Mouse (Mus musculus) heart, embryonic 16.5 days (tissue): ENCODE data around the gene Tle2. TPM values are rescaled to one million over a fixed set of nuclear protein-coding genes. Genes with fewer than 3 reads are reported as not detected.

Experiments used
- ATAC-seq: fragments of 200-750 bp; cut with Nextera tagmentation; replicated peaks from 2 replicates; pipeline ENCODE4 v1.8.0; 2017; ENCODE audit warnings: moderate number of reproducible peaks; ENCODE audit not compliant: insufficient read depth, low FRiP score; ENCODE audit errors: extremely low read depth
- H3K27ac ChIP-seq: fragments of 300-500 bp; sonication (generic); 2 replicates; pipeline ENCODE4 v1.5.1; 2014; ENCODE audit warnings: mild to moderate bottlenecking, low read length, control low read depth, moderate library complexity
- H3K27me3 ChIP-seq: fragments of 300-500 bp; sonication (generic); 2 replicates; pipeline ENCODE4 v1.6.1; 2014; ENCODE audit warnings: low read length, mixed read lengths; ENCODE audit not compliant: control insufficient read depth, insufficient read depth
- H3K36me3 ChIP-seq: fragments of 300-500 bp; sonication (generic); 2 replicates; pipeline ENCODE4 v1.6.1; 2014; ENCODE audit not compliant: control insufficient read depth, insufficient read depth
- H3K4me1 ChIP-seq: fragments of 300-500 bp; sonication (generic); 2 replicates; pipeline ENCODE4 v1.6.1; 2014; ENCODE audit warnings: low read length, mixed read lengths; ENCODE audit not compliant: control insufficient read depth, insufficient read depth
- H3K4me2 ChIP-seq: fragments of 300-500 bp; sonication (generic); 2 replicates; pipeline ENCODE4 v1.6.1; 2014; ENCODE audit warnings: low read depth, mild to moderate bottlenecking, control low read depth, low read length
- H3K4me3 ChIP-seq: fragments of 300-500 bp; sonication (generic); 2 replicates; pipeline ENCODE4 v1.5.1; 2014; ENCODE audit warnings: mild to moderate bottlenecking, control low read depth, low read length
- H3K9ac ChIP-seq: fragments of 300-500 bp; sonication (generic); 2 replicates; pipeline ENCODE4 v1.6.1; 2014; ENCODE audit warnings: low read length, control low read depth
- H3K9me3 ChIP-seq: fragments of 300-500 bp; sonication (generic); replicated peaks from 2 replicates; pipeline ENCODE4 v1.6.1; 2016; ENCODE audit warnings: low read length; ENCODE audit not compliant: control insufficient read depth
- WGBS: fragments of 180-500 bp; shearing (Covaris S2); extraction: QIAGEN DNeasy Blood & Tissue Kit; methylation state at CpG from one replicate; pipeline ENCODE4 v1.1.7; 2014; 5-methylcytosine and 5-hydroxymethylcytosine counted together
- polyA plus RNA-seq: library from polyadenylated mRNA; unstranded; fragments of >200 nt; fragmentation: Nextera tagmentation; extraction: Ambion mirVana; gene quantifications from 2 replicates; pipeline ENCODE4 v1.2.1, GENCODE M21; 2015

The Tle2 gene
- polyA plus RNA-seq: 19.5 and 24.5 TPM in 2 replicates

GRCm38 (mm10) chr10:81574081-81575056, at the start of gene Tle2:
Tle2 (plus strand) TSS chr10:81574561.
- no peaks in the 10 kb centered on the region for H3K27me3 ChIP-seq
- 0 out of 2 replicates have a peak within 1 kb of the TSS, but pooled peaks have one; percentile 20 for H3K27ac ChIP-seq
- peak within 1 kb of the TSS; percentile 86 for H3K9ac ChIP-seq
- no peaks in the 10 kb centered on the region for H3K36me3 ChIP-seq
- peak within 1 kb of the TSS; percentile 81 for H3K4me2 ChIP-seq
- H3K9me3 ChIP-seq: no peaks in the 10 kb centered on the region
- H3K4me3 ChIP-seq: peak within 1 kb of the TSS; percentile 75
- ATAC-seq: no peak
- peaks cover 31% of the 10 kb centered on the region for H3K4me1 ChIP-seq
- WGBS: 22% methylated on average over 10 of the region's 10 CpGs

- Histone ChIP-seq H3K27ac (no peak overlapping the region), H3K4me2 (no peak overlapping the region), H3K4me1 (no peaks in the 10 kb centered on the region), H3K9me3 (no peaks in the 10 kb centered on the region), H3K27me3 (no peaks in the 10 kb centered on the region), H3K4me3 (no peak overlapping the region), H3K9ac (no peak overlapping the region), H3K36me3 (no peaks in the 10 kb centered on the region)
- ATAC-seq: no peak
- 40% methylated on average over 12 of the region's 13 CpGs for WGBS
Measured at GRCm38 (mm10) chr10:81525017-81525694, 49.2 kb upstream of the Tle2 start.

- 0 out of 2 replicates have a peak, but pooled peaks have one; percentile 39 for ATAC-seq
- no peaks in the 10 kb centered on the region for H3K9me3 ChIP-seq
- no peak overlapping the region for H3K4me2 ChIP-seq
- peaks cover 6% of the 10 kb centered on the region for H3K36me3 ChIP-seq
- H3K27me3 ChIP-seq: no peaks in the 10 kb centered on the region
- H3K4me1 ChIP-seq: no peaks in the 10 kb centered on the region
- WGBS: 15% methylated on average over 14 of the region's 14 CpGs
- H3K4me3 ChIP-seq: no peak overlapping the region
- H3K27ac ChIP-seq: no peak overlapping the region
- H3K9ac ChIP-seq: no peak overlapping the region
Measured at GRCm38 (mm10) chr10:81526779-81527178, 47.6 kb upstream of the Tle2 start.

- Histone ChIP-seq H3K36me3 (peaks cover 16% of the 10 kb centered on the region), H3K9ac (no peak overlapping the region), H3K9me3 (no peaks in the 10 kb centered on the region), H3K4me3 (no peak overlapping the region), H3K27me3 (no peaks in the 10 kb centered on the region), H3K4me1 (peaks cover 5% of the 10 kb centered on the region), H3K27ac (no peak overlapping the region), H3K4me2 (no peak overlapping the region)
- 81% methylated on average over 16 of the region's 16 CpGs for WGBS
- no peak for ATAC-seq
Measured at GRCm38 (mm10) chr10:81534826-81535225, 39.5 kb upstream of the Tle2 start.

- Histone ChIP-seq H3K4me2 (no peak overlapping the region), H3K9ac (no peak overlapping the region), H3K9me3 (no peaks in the 10 kb centered on the region), H3K36me3 (peaks cover 11% of the 10 kb centered on the region), H3K4me3 (no peak overlapping the region), H3K4me1 (peaks cover 11% of the 10 kb centered on the region), H3K27me3 (no peaks in the 10 kb centered on the region), H3K27ac (no peak overlapping the region)
- ATAC-seq: no peak
- WGBS: 71% methylated on average over 6 of the region's 6 CpGs
Measured at GRCm38 (mm10) chr10:81536734-81537133, 37.6 kb upstream of the Tle2 start.

GRCm38 (mm10) chr10:81537429-81537828, 36.9 kb upstream of the Tle2 start:
- Histone ChIP-seq H3K4me2 (no peak overlapping the region), H3K9me3 (no peaks in the 10 kb centered on the region), H3K4me3 (no peak overlapping the region), H3K27me3 (no peaks in the 10 kb centered on the region), H3K4me1 (peaks cover 18% of the 10 kb centered on the region), H3K36me3 (peaks cover 7% of the 10 kb centered on the region), H3K27ac (no peak overlapping the region), H3K9ac (no peak overlapping the region)
- no peak for ATAC-seq
- 89% methylated on average over 2 of the region's 2 CpGs for WGBS

- no peak overlapping the region for H3K4me3 ChIP-seq
- no peaks in the 10 kb centered on the region for H3K36me3 ChIP-seq
- H3K27ac ChIP-seq: 0 out of 2 replicates have a peak overlapping the region, but pooled peaks have one; percentile 23
- no peaks in the 10 kb centered on the region for H3K9me3 ChIP-seq
- no peak; the same call in 1 of the 2 replicates for ATAC-seq
- H3K9ac ChIP-seq: no peak overlapping the region; the same call in 1 of the 2 replicates
- peaks cover 28% of the 10 kb centered on the region for H3K4me1 ChIP-seq
- WGBS: 62% methylated on average over 3 of the region's 3 CpGs
- H3K27me3 ChIP-seq: no peaks in the 10 kb centered on the region
- H3K4me2 ChIP-seq: no peak overlapping the region
Measured at GRCm38 (mm10) chr10:81538321-81539048, 35.9 kb upstream of the Tle2 start.

GRCm38 (mm10) chr10:81541363-81541762, 33.0 kb upstream of the Tle2 start:
- H3K4me2 ChIP-seq: no peak overlapping the region
- H3K9ac ChIP-seq: peak overlapping the region; percentile 2; the same call in 1 of the 2 replicates
- no peak overlapping the region; the same call in 1 of the 2 replicates for H3K27ac ChIP-seq
- ATAC-seq: no peak
- 71% methylated on average over 5 of the region's 5 CpGs for WGBS
- H3K9me3 ChIP-seq: no peaks in the 10 kb centered on the region
- no peak overlapping the region for H3K4me3 ChIP-seq
- H3K27me3 ChIP-seq: no peaks in the 10 kb centered on the region
- no peaks in the 10 kb centered on the region for H3K36me3 ChIP-seq
- H3K4me1 ChIP-seq: peaks cover 36% of the 10 kb centered on the region
